Mouse (Mus musculus): Measurements from ENCODE around the gene Cox5b. TPM values are rescaled to one million over a fixed set of nuclear protein-coding genes. Genes with fewer than 3 reads are reported as not detected.

Gene Cox5b
- 312 and 404 TPM in 2 replicates for polyA plus RNA-seq (2012)

- Histone ChIP-seq H3K36me3 (ENCODE audit: control insufficient read depth) (peaks cover 32% of the 10 kb centered on the region), H3K4me1 (ENCODE audit: control insufficient read depth) (peaks cover 24% of the 10 kb centered on the region), H3K27me3 (ENCODE audit: control insufficient read depth) (no peaks in the 10 kb centered on the region), H3K4me3 (replicated peaks) (peak within 1 kb of the TSS; percentile 73), H3K9me3 (ENCODE audit: control insufficient read depth, low read length) (no peaks in the 10 kb centered on the region)
- no peak for TF ChIP-seq GATA1 (IDR thresholded peaks at IDR 0.05; ENCODE audit: low read length)
- TF ChIP-seq TAL1 (IDR thresholded peaks at IDR 0.05; ENCODE audit: low read length): no peak
These were observed at the start of gene Cox5b for GRCm38 (mm10) chr1:36691271-36692155. Cox5b (plus strand) TSS chr1:36691449.

DNA sequence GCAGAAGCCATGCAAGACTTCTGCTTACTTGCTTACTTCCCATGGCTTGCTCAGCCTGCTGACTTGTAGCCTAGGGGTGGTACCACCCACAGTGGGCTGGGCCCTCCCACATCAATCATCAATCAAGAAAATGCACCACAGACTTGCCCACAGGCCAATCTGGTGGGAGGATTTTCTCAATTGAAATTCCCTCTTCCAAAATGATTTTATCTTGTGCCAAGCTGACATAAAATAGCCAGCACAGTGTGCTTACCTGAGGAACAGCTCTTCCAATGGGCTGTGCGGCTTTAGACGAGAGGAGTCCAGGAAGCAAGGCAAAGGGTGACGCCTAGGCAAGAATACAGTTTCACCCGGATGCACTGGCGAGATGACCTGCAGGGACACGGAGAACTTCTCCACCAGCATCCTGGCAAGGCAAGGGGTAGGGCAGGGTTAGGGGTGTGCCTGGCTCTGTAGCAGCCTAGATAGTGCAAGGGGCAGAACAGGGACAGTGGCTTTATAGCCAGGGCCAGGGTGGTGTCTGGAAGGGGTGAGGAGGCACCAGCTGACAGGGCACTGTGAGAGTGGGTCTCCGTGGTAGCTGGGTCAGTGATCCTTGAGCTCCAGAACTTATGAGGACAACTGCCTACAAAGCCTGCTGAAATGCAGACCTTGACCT, 47.2 kb upstream of the Cox5b start:
- H3K27me3 ChIP-seq (ENCODE audit: control insufficient read depth): no peaks in the 10 kb centered on the region; the same call in 1 of the 2 replicates
- no peaks in the 10 kb centered on the region for H3K36me3 ChIP-seq (ENCODE audit: control insufficient read depth)
- TF ChIP-seq TAL1 (IDR thresholded peaks at IDR 0.05; ENCODE audit: low read length) (no peak), GATA1 (IDR thresholded peaks at IDR 0.05; ENCODE audit: low read length) (no peak)
- peaks cover 15% of the 10 kb centered on the region for H3K4me1 ChIP-seq (ENCODE audit: control insufficient read depth)
- no peaks in the 10 kb centered on the region for H3K9me3 ChIP-seq (ENCODE audit: control insufficient read depth, low read length)
- H3K4me3 ChIP-seq (replicated peaks): no peak overlapping the region

DNA sequence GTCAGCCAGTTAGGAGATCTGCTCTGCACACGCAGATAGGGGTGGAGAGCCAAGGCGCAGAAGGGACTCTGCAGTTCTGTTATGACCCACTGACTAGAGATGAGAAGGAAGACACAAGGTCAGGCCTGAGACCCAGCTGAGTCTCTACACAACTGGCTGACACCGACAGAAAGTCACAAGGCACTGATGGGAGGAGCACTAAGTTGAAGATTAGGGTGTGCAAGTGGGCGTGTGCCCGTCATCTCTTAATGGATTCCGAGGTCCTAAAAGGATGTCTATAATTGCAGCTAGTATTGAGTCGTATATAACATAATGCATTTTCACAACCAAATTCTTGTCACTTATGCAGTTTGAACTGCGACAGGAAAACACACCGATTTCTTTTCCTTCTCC, 46.6 kb upstream of the Cox5b start:
- TF ChIP-seq TAL1 (IDR thresholded peaks at IDR 0.05; ENCODE audit: low read length) (no peak), GATA1 (IDR thresholded peaks at IDR 0.05; ENCODE audit: low read length) (no peak)
- H3K36me3 ChIP-seq (ENCODE audit: control insufficient read depth): no peaks in the 10 kb centered on the region

DNA sequence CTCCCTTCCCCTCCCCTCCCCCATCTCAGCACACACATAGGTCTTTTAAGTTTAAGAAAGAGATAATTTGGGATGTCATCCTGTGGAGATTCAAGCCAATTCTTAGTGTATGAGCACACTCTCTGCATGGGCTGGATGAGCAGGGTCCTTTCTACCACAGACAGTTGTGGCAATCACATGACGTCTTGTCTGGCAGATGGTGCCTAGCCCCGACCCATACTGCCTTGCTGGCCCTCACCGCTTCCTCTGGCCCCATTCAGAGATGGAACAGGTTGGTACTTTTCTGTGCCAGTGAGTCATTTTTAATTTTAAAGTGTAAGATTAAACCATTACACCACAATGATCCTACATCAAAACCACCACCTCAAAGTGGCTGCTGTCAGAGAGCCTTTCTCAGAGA, 45.0 kb upstream of the Cox5b start:
- Histone ChIP-seq H3K4me3 (replicated peaks) (no peak overlapping the region), H3K36me3 (ENCODE audit: control insufficient read depth) (no peaks in the 10 kb centered on the region), H3K9me3 (ENCODE audit: control insufficient read depth, low read length) (no peaks in the 10 kb centered on the region), H3K27me3 (ENCODE audit: control insufficient read depth) (no peaks in the 10 kb centered on the region), H3K4me1 (ENCODE audit: control insufficient read depth) (peaks cover 15% of the 10 kb centered on the region)
- TF ChIP-seq GATA1 (IDR thresholded peaks at IDR 0.05; ENCODE audit: low read length): no peak
- TF ChIP-seq TAL1 (IDR thresholded peaks at IDR 0.05; ENCODE audit: low read length): no peak

More for the DNA sequence above, 46.6 kb upstream of the Cox5b start:
- no peaks in the 10 kb centered on the region for H3K9me3 ChIP-seq (ENCODE audit: control insufficient read depth, low read length)
- H3K4me3 ChIP-seq (replicated peaks): no peak overlapping the region
- no peaks in the 10 kb centered on the region; the same call in 1 of the 2 replicates for H3K27me3 ChIP-seq (ENCODE audit: control insufficient read depth)
- H3K4me1 ChIP-seq (ENCODE audit: control insufficient read depth): peaks cover 15% of the 10 kb centered on the region

DNA sequence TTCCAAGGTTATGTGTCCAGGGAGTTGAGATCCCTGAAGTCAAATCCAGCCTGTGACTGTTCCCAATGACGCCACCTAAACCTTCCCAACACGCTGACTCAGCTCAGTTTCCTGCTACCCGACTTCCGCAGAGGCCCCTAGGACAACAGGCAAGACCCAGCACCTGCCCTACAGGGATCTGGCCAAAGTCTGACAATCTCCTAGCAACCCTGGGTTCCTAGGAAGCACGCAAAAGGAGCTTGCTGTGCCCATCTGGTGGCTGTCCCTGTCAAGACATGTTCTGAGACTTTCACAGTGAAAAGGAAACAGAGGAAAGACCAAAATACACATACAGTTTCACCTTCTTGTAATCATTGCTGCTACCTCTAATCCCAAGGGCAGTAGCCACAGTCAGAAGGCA, 43.6 kb upstream of the Cox5b start:
- H3K36me3 ChIP-seq (ENCODE audit: control insufficient read depth): no peaks in the 10 kb centered on the region
- H3K27me3 ChIP-seq (ENCODE audit: control insufficient read depth): no peaks in the 10 kb centered on the region
- H3K4me1 ChIP-seq (ENCODE audit: control insufficient read depth): peaks cover 15% of the 10 kb centered on the region
- H3K9me3 ChIP-seq (ENCODE audit: control insufficient read depth, low read length): no peaks in the 10 kb centered on the region
- TF ChIP-seq GATA1 (IDR thresholded peaks at IDR 0.05; ENCODE audit: low read length) (no peak), TAL1 (IDR thresholded peaks at IDR 0.05; ENCODE audit: low read length) (no peak)
- no peak overlapping the region for H3K4me3 ChIP-seq (replicated peaks)

DNA sequence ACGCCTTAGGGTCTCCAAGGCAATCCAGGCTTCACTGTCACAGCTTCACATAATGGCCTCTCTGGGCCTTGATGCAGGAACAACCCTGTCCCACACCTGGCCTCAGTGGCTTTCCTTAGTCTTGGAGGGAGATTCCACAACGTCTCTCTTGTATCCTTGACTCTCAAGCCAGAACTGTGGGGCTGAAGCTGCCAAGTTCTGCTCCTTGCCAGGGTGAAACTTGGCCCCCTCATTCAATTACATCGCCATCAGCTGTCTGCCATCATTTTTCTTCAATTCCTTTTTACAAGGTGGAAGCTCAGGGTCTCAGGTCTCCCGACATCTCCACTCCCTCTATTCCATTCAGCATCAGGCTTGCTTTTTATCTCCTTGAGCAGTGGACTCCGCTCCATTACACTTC, 36.2 kb upstream of the Cox5b start:
- Histone ChIP-seq H3K4me1 (ENCODE audit: control insufficient read depth) (peaks cover 30% of the 10 kb centered on the region), H3K9me3 (ENCODE audit: control insufficient read depth, low read length) (no peaks in the 10 kb centered on the region), H3K27me3 (ENCODE audit: control insufficient read depth) (no peaks in the 10 kb centered on the region), H3K36me3 (ENCODE audit: control insufficient read depth) (no peaks in the 10 kb centered on the region), H3K4me3 (replicated peaks) (no peak overlapping the region)
- TF ChIP-seq TAL1 (IDR thresholded peaks at IDR 0.05; ENCODE audit: low read length) (no peak), GATA1 (IDR thresholded peaks at IDR 0.05; ENCODE audit: low read length) (no peak)

- H3K36me3 ChIP-seq (ENCODE audit: control insufficient read depth): no peaks in the 10 kb centered on the region
- peaks cover 30% of the 10 kb centered on the region for H3K4me1 ChIP-seq (ENCODE audit: control insufficient read depth)
- TF ChIP-seq TAL1 (IDR thresholded peaks at IDR 0.05; ENCODE audit: low read length) (no peak), GATA1 (IDR thresholded peaks at IDR 0.05; ENCODE audit: low read length) (no peak)
- no peaks in the 10 kb centered on the region for H3K9me3 ChIP-seq (ENCODE audit: control insufficient read depth, low read length)
- H3K4me3 ChIP-seq (replicated peaks): no peak overlapping the region
- no peaks in the 10 kb centered on the region for H3K27me3 ChIP-seq (ENCODE audit: control insufficient read depth)
These were observed 35.0 kb upstream of the Cox5b start for GRCm38 (mm10) chr1:36656233-36656632.

- no peak for TF ChIP-seq TAL1 (IDR thresholded peaks at IDR 0.05; ENCODE audit: low read length)
- TF ChIP-seq GATA1 (IDR thresholded peaks at IDR 0.05; ENCODE audit: low read length): no peak
- Histone ChIP-seq H3K27me3 (ENCODE audit: control insufficient read depth) (no peaks in the 10 kb centered on the region), H3K4me1 (ENCODE audit: control insufficient read depth) (peaks cover 30% of the 10 kb centered on the region), H3K9me3 (ENCODE audit: control insufficient read depth, low read length) (no peaks in the 10 kb centered on the region), H3K36me3 (ENCODE audit: control insufficient read depth) (no peaks in the 10 kb centered on the region), H3K4me3 (replicated peaks) (no peak overlapping the region)
These were observed 33.4 kb upstream of the Cox5b start for GRCm38 (mm10) chr1:36657658-36658415.

Data from erythroblast, embryonic 14.5 days (primary cell).